Mouse (Mus musculus) liver, embryonic 12.5 days (tissue): Measurements from ENCODE around the gene Rapgef3. TPM values are rescaled to one million over a fixed set of nuclear protein-coding genes. Genes with fewer than 3 reads are reported as not detected.

ENCODE experiments used
- ATAC-seq: fragments of 200-750 bp; cut with Nextera tagmentation; 2 replicates; pipeline ENCODE4 v1.8.0; 2017; ENCODE audit warnings: moderate number of reproducible peaks, mild to moderate bottlenecking, moderate library complexity
- H3K27ac ChIP-seq: fragments of 300-500 bp; sonication (generic); 2 replicates; pipeline ENCODE4 v1.5.1; 2016; ENCODE audit warnings: mild to moderate bottlenecking
- H3K27me3 ChIP-seq: fragments of 300-500 bp; sonication (generic); replicated peaks from 2 replicates; pipeline ENCODE4 v1.6.1; 2016; ENCODE audit warnings: mild to moderate bottlenecking, moderate library complexity
- H3K36me3 ChIP-seq: fragments of 300-500 bp; sonication (generic); 2 replicates; pipeline ENCODE4 v1.6.1; 2016; ENCODE audit warnings: mild to moderate bottlenecking, moderate library complexity
- H3K4me1 ChIP-seq: fragments of 300-500 bp; sonication (generic); 2 replicates; pipeline ENCODE4 v1.6.1; 2016
- H3K4me2 ChIP-seq: fragments of 300-500 bp; sonication (generic); 2 replicates; pipeline ENCODE4 v1.6.1; 2016; ENCODE audit warnings: mild to moderate bottlenecking, moderate library complexity
- H3K4me3 ChIP-seq: fragments of 300-500 bp; sonication (generic); 2 replicates; pipeline ENCODE4 v1.5.1; 2016; ENCODE audit warnings: mild to moderate bottlenecking, moderate library complexity
- H3K9ac ChIP-seq: fragments of 300-500 bp; sonication (generic); 2 replicates; pipeline ENCODE4 v1.6.1; 2016; ENCODE audit warnings: mild to moderate bottlenecking, moderate library complexity
- H3K9me3 ChIP-seq: fragments of 300-500 bp; sonication (generic); replicated peaks from 2 replicates; pipeline ENCODE4 v1.6.1; 2016; ENCODE audit warnings: mild to moderate bottlenecking, moderate library complexity
- WGBS: fragments of 180-500 bp; shearing (Covaris S2); methylation state at CpG from one replicate; pipeline ENCODE4 v1.1.7; 2016; ENCODE audit not compliant: insufficient replicate concordance; 5-methylcytosine and 5-hydroxymethylcytosine counted together
- polyA plus RNA-seq: library from polyadenylated mRNA; unstranded; fragments of >200 nt; fragmentation: Nextera tagmentation; extraction: Ambion mirVana; gene quantifications from 2 replicates; pipeline ENCODE4 v1.2.1, GENCODE M21; 2016

Rapgef3 gene
- polyA plus RNA-seq, 1 experiment from 2014 or later: 3.9 TPM

DNA sequence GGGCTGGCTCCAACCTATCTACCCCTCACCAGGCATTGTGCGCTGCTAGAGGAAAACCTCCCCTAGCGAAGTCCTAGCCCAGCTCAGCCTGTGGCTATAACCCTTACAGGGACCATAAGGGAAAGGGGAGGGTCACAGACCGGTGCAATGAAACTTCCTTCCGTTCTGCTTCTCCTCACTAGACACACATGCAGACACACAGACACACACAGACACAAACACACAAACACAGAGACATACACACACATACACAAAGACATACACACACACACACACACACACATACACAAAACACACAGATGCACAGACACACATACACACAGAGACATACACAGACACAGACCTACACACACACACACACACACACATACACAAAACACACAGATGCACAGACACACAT lies 25.2 kb downstream of the Rapgef3 start:
- WGBS: 50% methylated on average over 4 of the region's 4 CpGs
- peaks cover 59% of the 10 kb centered on the region for H3K4me1 ChIP-seq
- H3K27me3 ChIP-seq: no peaks in the 10 kb centered on the region

DNA sequence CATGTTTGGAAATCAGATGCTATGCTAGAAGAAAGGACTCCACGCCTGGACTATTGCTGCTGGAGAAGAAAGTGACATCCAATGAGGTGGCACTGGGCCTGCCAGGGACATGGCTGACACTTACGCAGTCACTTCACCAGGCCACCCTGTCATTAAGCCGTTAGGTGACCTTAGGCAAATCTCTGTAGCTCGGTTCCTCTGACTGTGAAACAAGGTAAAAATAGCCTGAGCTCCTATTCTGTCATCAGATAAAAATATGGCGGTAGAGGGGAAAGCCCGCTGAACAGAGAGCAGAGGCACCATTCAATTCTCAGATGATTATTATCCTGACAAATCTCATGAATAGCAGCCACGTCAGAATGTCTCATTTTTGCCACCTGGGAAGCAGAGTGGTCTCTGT lies 25.7 kb downstream of the Rapgef3 start:
- Histone ChIP-seq H3K4me3 (no peak overlapping the region), H3K9ac (no peak overlapping the region), H3K36me3 (peaks cover 3% of the 10 kb centered on the region; the same call in 1 of the 2 replicates), H3K27me3 (no peaks in the 10 kb centered on the region), H3K9me3 (no peaks in the 10 kb centered on the region), H3K4me1 (peaks cover 57% of the 10 kb centered on the region), H3K27ac (no peak overlapping the region), H3K4me2 (no peak overlapping the region)
- 44% methylated on average over 7 of the region's 7 CpGs for WGBS
- ATAC-seq: no peak

More for the DNA sequence above, 25.2 kb downstream of the Rapgef3 start:
- Histone ChIP-seq H3K9me3 (no peaks in the 10 kb centered on the region), H3K4me3 (no peak overlapping the region), H3K4me2 (no peak overlapping the region), H3K36me3 (peaks cover 5% of the 10 kb centered on the region; the same call in 1 of the 2 replicates), H3K27ac (no peak overlapping the region), H3K9ac (no peak overlapping the region)
- ATAC-seq: no peak

DNA sequence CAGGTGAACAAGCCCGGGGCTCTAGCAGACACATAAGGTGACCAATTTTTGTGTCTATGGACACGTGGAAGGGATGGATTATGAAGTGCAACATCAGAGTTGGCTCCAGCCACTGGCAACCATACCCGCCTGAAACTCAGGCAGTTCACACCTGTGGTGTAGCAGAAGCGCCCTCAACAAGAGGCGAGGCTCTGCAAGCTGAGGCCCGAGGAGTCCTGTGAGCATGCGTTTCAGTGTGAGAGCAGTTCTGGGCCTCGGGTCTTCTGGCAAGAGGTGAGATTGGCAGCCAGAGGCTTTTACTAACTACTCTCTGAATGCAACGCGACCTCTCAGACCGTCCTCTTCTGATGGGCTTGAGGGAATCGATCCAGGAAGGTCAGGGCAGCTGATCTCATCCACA lies 26.1 kb downstream of the Rapgef3 start:
- Histone ChIP-seq H3K36me3 (no peaks in the 10 kb centered on the region), H3K9ac (no peak overlapping the region), H3K4me1 (peaks cover 53% of the 10 kb centered on the region), H3K27me3 (no peaks in the 10 kb centered on the region), H3K27ac (no peak overlapping the region), H3K4me3 (no peak overlapping the region), H3K4me2 (no peak overlapping the region), H3K9me3 (no peaks in the 10 kb centered on the region)
- ATAC-seq: no peak
- 77% methylated on average over 12 of the region's 12 CpGs for WGBS

DNA sequence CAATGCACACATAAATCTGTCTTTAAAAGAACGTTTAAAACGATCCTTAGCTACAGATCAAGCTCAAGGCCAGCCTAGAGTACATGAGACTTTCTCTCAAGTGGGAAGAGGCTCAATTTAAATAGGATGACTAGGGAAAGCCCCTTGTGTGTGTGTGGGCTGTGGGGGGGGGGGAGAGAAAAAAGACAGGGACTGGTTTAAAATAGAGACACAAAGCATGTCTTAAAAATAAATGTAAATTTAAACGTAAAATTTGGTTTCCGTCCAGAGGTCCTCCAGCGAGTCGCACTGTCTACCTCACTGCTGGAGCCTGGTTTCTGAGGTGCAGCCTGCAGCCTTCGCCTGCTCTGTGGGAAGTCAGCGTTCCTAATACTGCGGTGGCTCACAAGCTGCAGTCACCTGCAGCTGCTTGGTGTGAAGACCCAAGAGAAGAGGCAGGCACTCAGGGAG lies 27.5 kb downstream of the Rapgef3 start:
- no peak overlapping the region for H3K9ac ChIP-seq
- H3K27ac ChIP-seq: no peak overlapping the region
- no peaks in the 10 kb centered on the region for H3K9me3 ChIP-seq
- ATAC-seq: no peak
- no peak overlapping the region for H3K4me2 ChIP-seq
- WGBS: 86% methylated on average over 9 of the region's 9 CpGs
- H3K27me3 ChIP-seq: no peaks in the 10 kb centered on the region
- H3K36me3 ChIP-seq: no peaks in the 10 kb centered on the region
- H3K4me3 ChIP-seq: no peak overlapping the region
- H3K4me1 ChIP-seq: peaks cover 41% of the 10 kb centered on the region

DNA sequence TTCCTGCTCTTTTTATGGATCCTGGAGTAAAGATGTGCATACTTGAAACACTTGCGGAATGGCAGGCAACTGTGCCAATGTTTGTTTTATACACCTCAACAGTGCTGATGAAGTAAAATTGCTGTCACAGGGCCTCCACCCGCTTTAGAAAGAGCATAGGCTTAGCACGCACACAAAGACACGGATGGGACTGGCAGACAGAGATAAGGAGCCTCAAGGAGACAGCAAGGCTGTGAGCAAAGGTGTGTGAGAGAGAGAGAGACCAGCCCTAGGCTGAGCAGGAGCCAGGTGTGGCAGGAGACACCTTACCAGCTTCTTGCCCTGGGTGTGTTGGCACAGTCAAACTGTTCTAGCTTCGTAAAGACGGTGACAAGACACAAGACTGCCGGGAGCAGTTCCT lies 28.8 kb downstream of the Rapgef3 start:
- Histone ChIP-seq H3K9ac (no peak overlapping the region), H3K4me1 (peaks cover 28% of the 10 kb centered on the region), H3K4me2 (no peak overlapping the region), H3K9me3 (no peaks in the 10 kb centered on the region), H3K27me3 (no peaks in the 10 kb centered on the region), H3K36me3 (no peaks in the 10 kb centered on the region), H3K27ac (no peak overlapping the region), H3K4me3 (no peak overlapping the region)
- 54% methylated on average over 7 of the region's 7 CpGs for WGBS
- peak; percentile 87 for ATAC-seq

DNA sequence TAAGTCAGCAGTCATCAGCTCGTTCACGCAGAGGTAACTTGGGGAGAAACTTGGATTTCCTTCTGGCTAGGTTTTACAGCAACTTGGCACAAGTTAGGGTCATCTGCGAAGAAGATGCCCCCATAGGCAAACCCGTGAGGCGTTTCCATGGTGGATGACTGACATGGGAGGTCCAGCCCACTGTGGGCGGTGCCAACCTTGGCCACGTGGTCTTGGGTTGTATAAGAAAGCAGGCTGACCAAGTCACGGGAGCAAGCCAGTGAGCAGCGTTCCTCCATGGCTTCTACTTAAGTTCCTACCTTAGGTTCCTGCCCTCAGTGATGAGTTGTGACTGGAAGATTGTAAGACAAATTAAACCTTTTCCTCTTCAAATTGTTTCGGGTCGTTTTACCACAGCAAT lies 35.8 kb downstream of the Rapgef3 start:
- WGBS: 64% methylated on average over 11 of the region's 11 CpGs

DNA sequence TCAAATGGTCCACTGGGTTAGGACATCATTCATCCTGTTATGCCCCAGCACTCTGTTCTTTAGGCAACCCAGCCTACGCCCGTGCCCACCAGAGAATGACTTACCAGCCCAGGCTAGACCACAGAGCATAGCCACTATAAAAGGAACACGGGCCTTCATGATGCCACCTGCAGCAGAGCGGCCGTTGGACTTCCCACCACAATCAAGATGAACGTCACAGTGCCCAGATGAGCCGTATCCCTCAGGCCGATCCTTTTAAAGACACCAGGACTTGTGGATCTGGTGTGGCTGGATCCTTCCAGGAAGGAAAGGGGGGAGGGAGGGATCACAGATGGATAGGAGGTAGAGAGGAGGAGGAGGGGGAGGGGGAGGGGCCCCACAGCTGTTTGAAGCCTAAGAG lies 36.7 kb downstream of the Rapgef3 start, which contains the start of gene Endou:
Gene Endou, minus strand, starts transcription at position 229 of the 400 bp plus-strand sequence.
- Histone ChIP-seq H3K4me1 (no peaks in the 10 kb centered on the region), H3K4me2 (no peak within 1 kb of the TSS), H3K4me3 (no peak within 1 kb of the TSS), H3K27me3 (peaks cover 24% of the 10 kb centered on the region), H3K9ac (no peak within 1 kb of the TSS), H3K36me3 (no peaks in the 10 kb centered on the region), H3K27ac (no peak within 1 kb of the TSS), H3K9me3 (peaks cover 6% of the 10 kb centered on the region)
- WGBS: 76% methylated on average over 8 of the region's 8 CpGs
- ATAC-seq: no peak

More for the DNA sequence above, 35.8 kb downstream of the Rapgef3 start:
- no peaks in the 10 kb centered on the region for H3K4me1 ChIP-seq
- no peak overlapping the region for H3K27ac ChIP-seq
- H3K9ac ChIP-seq: no peak overlapping the region
- no peaks in the 10 kb centered on the region for H3K36me3 ChIP-seq
- ATAC-seq: no peak
- peaks cover 6% of the 10 kb centered on the region for H3K9me3 ChIP-seq
- no peak overlapping the region for H3K4me3 ChIP-seq
- H3K4me2 ChIP-seq: no peak overlapping the region
- peaks cover 17% of the 10 kb centered on the region for H3K27me3 ChIP-seq

DNA sequence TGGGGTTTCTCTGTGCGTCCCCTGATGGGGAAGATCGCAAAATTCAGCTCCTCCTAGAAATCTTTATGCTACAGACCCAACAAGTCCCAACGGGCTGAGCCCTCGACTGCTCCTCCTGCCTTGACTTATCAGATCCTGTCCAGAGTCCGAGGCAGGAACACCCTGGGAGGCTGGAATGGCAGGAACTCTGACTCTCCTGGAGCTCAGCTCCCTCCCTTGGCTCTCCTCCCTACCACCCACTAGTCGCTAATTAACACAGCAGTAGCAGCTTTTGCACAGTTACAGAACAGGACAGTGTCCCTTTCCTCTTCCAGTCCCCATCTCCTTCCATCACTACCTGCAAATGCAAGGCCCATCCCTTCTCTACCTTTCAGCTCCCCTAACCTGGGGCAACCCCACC lies 37.4 kb downstream of the Rapgef3 start:
- Histone ChIP-seq H3K4me2 (no peak overlapping the region), H3K27ac (no peak overlapping the region), H3K27me3 (peaks cover 24% of the 10 kb centered on the region), H3K9me3 (peaks cover 6% of the 10 kb centered on the region), H3K36me3 (no peaks in the 10 kb centered on the region), H3K4me3 (no peak overlapping the region), H3K9ac (no peak overlapping the region), H3K4me1 (no peaks in the 10 kb centered on the region)
- no peak for ATAC-seq
- 35% methylated on average over 6 of the region's 6 CpGs for WGBS

DNA sequence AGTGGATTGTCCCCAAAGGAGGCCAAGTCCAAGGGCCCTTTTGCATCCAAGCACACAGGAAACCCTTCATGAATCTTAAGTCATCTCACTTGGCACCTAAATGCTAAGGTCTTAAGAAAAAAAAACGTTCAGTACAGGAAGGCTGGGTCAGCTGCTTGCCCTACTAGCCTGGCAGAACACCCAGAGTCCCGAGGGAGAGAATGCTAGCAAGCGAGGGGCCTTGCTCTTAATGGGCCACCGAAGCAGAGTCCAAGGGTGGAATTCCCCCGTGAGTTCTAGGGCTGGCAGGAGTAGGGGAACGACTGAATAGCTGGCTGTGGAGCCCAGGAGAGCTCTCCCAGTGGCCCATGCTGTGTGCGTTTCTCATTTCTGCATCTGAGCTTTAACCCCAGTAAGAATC lies 39.0 kb downstream of the Rapgef3 start:
- H3K9me3 ChIP-seq: peaks cover 5% of the 10 kb centered on the region
- no peaks in the 10 kb centered on the region for H3K4me1 ChIP-seq
- no peak overlapping the region for H3K9ac ChIP-seq
- no peak for ATAC-seq
- H3K36me3 ChIP-seq: no peaks in the 10 kb centered on the region
- 47% methylated on average over 7 of the region's 7 CpGs for WGBS
- H3K27me3 ChIP-seq: peaks cover 24% of the 10 kb centered on the region
- H3K4me2 ChIP-seq: no peak overlapping the region
- no peak overlapping the region for H3K4me3 ChIP-seq
- H3K27ac ChIP-seq: no peak overlapping the region

DNA sequence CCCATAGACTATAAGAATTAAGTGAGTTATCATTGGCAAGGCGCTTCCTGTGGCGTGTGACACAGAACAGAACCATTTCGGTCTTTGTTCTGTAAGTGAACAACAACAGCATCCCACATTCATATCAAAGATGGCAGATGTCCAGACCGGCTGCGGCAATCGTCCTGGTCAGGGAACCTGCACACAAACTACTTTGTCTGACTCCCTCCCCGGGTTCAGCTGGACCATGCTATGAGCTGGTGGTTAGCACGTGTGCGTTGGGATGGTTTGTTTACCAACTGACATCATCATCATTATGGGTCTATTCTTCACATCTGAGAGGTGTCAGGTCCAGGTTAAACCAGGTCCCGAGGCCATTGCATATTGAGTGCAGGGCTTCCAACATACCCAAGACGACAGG lies 39.4 kb downstream of the Rapgef3 start:
- Histone ChIP-seq H3K27me3 (peaks cover 24% of the 10 kb centered on the region), H3K36me3 (no peaks in the 10 kb centered on the region), H3K9me3 (0 out of 2 replicates have a peak, but pooled peaks cover 1% of the 10 kb centered on the region), H3K9ac (no peak overlapping the region), H3K4me1 (no peaks in the 10 kb centered on the region), H3K4me3 (no peak overlapping the region), H3K27ac (no peak overlapping the region), H3K4me2 (no peak overlapping the region)
- 73% methylated on average over 11 of the region's 11 CpGs for WGBS
- no peak for ATAC-seq

DNA sequence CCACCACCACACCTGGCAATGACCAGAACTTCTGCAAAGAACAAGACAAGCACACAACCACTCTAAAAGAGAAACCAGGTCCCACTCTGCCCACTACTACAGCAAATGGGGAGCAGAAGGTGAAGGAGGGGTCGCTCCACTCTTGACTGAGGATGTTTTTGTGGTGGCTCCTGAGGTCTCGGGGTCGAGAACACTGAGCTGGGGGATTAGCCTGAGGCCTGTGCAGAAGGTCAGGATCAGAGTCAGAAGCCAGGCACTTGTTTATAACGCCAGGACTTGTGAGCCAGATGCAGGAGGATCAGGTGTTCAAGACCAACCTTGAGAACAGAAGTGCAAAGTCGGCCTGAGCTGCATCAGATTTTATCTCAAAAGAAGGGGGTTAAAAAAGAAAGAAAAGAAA lies 40.3 kb downstream of the Rapgef3 start:
- no peak overlapping the region for H3K4me2 ChIP-seq
- H3K27me3 ChIP-seq: peaks cover 24% of the 10 kb centered on the region
- no peak overlapping the region for H3K9ac ChIP-seq
- H3K4me3 ChIP-seq: no peak overlapping the region
- H3K4me1 ChIP-seq: no peaks in the 10 kb centered on the region
- H3K36me3 ChIP-seq: no peaks in the 10 kb centered on the region
- 55% methylated on average over 5 of the region's 5 CpGs for WGBS
- ATAC-seq: no peak
- H3K27ac ChIP-seq: no peak overlapping the region
- H3K9me3 ChIP-seq: no peaks in the 10 kb centered on the region

DNA sequence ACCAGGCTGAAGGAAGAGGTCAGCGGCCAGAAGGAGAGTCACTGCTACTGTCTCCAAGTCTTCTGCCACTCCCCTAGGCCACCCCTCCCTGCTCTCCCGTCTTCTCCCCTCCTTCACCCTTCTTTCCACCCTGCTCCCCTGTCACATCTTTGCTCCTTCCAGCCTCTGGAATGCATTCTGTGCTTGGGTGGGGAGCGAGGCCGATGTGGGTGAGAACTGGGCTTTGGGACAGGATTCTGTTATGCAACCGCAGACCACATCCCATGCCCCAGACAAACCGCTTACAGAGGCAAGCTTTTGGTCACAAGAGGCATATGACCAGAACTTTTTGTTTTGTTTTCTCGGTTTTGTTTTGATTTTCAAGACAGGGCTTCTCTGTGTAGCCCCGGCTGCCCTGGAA lies 40.7 kb downstream of the Rapgef3 start:
- H3K9me3 ChIP-seq: no peaks in the 10 kb centered on the region
- no peak overlapping the region for H3K9ac ChIP-seq
- H3K36me3 ChIP-seq: no peaks in the 10 kb centered on the region
- no peak overlapping the region for H3K4me2 ChIP-seq
- H3K4me3 ChIP-seq: no peak overlapping the region
- no peak for ATAC-seq
- WGBS: 52% methylated on average over 8 of the region's 8 CpGs
- H3K4me1 ChIP-seq: no peaks in the 10 kb centered on the region
- H3K27ac ChIP-seq: no peak overlapping the region
- peaks cover 24% of the 10 kb centered on the region for H3K27me3 ChIP-seq

DNA sequence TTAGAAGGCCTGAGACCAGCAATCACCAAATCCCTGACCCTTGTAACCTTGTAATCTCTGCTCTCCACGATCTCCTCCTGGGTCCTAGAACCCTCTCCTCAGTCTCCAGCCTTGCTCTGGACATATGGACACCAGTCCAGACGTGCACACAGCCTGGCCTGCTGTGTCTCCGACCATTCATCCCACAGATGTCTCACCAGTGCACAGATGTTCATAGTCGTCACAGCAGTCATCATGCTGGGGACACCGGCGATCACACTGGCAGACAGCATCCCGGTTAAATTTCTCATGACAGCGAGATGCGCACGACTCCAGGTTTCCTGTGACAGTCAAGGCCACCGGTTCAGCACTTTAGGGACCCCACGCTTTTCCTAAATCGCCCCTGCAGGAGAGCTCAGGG lies 41.5 kb downstream of the Rapgef3 start:
- H3K4me2 ChIP-seq: no peak overlapping the region
- H3K27me3 ChIP-seq: peaks cover 24% of the 10 kb centered on the region
- H3K4me3 ChIP-seq: no peak overlapping the region
- no peaks in the 10 kb centered on the region for H3K36me3 ChIP-seq
- ATAC-seq: no peak
- H3K4me1 ChIP-seq: no peaks in the 10 kb centered on the region
- no peaks in the 10 kb centered on the region for H3K9me3 ChIP-seq
- 74% methylated on average over 13 of the region's 13 CpGs for WGBS
- H3K27ac ChIP-seq: no peak overlapping the region
- H3K9ac ChIP-seq: no peak overlapping the region
